Mouse (Mus musculus): Measurements from ENCODE around the gene Ric1.

DNA sequence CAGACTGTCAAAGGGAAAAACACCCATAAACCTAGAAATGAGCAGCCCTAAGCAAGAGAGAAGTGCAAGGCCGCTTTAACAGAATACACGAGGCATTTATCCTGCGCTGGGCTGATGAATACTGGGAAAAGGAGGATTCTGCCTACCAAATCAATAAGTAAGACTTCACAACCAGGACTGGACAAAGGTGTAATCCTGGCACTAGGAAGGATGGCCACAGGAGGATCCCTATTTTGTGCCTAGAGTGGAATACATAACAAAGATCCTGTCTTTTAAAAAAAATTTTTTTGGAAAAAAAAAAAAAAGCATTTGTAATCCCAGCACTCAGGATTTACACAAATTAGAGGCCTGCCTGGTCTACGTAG is 126.5 kb downstream of the Ric1 start:
- TF ChIP-seq CTCF (IDR thresholded peaks at IDR 0.05) (no peak), EP300 (IDR thresholded peaks at IDR 0.05) (no peak)
